Mouse (Mus musculus) brain, embryonic 14.5 days (tissue): ENCODE measurements around the gene Ccnd1.

Experiments
- CTCF ChIP-seq: fragments of 200-500 bp; IDR thresholded peaks from 2 replicates; pipeline ENCODE4 v1.5.1; 2012; ENCODE audit warnings: inconsistent platforms, mild to moderate bottlenecking, moderate library complexity, borderline replicate concordance; ENCODE audit not compliant: insufficient read depth, insufficient read length; ENCODE audit errors: extremely low read depth
- POLR2A ChIP-seq: fragments of 200-500 bp; IDR thresholded peaks from 2 replicates; pipeline ENCODE4 v1.6.1; 2012; ENCODE audit warnings: mild to moderate bottlenecking, inconsistent platforms, borderline replicate concordance; ENCODE audit not compliant: poor library complexity, insufficient read depth, insufficient read length, severe bottlenecking; ENCODE audit errors: extremely low read depth

DNA sequence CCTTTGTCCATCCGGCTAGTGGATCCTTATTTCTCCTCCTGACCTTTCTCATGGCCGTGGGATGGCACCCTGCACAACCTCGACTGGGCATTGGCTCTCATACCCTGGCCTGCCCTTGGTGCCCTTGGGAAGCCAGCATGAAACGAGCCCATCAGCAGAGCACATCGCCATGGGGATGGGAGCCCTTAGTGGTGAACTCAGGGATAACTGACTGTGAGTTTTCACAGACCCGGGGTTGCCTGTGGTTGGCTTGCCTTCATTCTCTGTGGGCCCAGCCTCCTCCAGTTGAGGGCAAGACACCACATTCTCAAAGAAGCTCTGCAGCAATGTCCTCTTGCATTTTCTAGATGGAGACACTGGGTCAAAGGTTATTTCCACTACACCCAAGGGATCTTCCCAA, 47.4 kb downstream of the Ccnd1 start:
- TF ChIP-seq POLR2A (no peak), CTCF (no peak)
